Mouse (Mus musculus): Measurements from ENCODE around the gene Ripk3.

Ripk3 gene

GRCm38 (mm10) chr14:55793946-55794345, 5.3 kb upstream of the Ripk3 start:
- DNase-seq: no peak

GRCm38 (mm10) chr14:55793461-55793860, 4.8 kb upstream of the Ripk3 start:
- no peak for DNase-seq

GRCm38 (mm10) chr14:55787731-55788130, 934 bp downstream of the Ripk3 start:
- DNase-seq: no peak

GRCm38 (mm10) chr14:55785195-55785594, 3.5 kb downstream of the Ripk3 start:
- no peak for DNase-seq

GRCm38 (mm10) chr14:55783958-55784235, 4.8 kb downstream of the Ripk3 start, which contains the start of gene Adcy4:
Gene Adcy4, minus strand, starts transcription at chr14:55784095.
- no peak for DNase-seq

- no peak for DNase-seq
These were observed 5.3 kb downstream of the Ripk3 start for GRCm38 (mm10) chr14:55783171-55783957.

GRCm38 (mm10) chr14:55782361-55782960, 6.2 kb downstream of the Ripk3 start:
- DNase-seq: no peak

- DNase-seq: no peak
These were observed 7.4 kb downstream of the Ripk3 start for GRCm38 (mm10) chr14:55781310-55781709.

GRCm38 (mm10) chr14:55780736-55781135, 7.9 kb downstream of the Ripk3 start:
- DNase-seq: no peak

GRCm38 (mm10) chr14:55779656-55780055, 9.0 kb downstream of the Ripk3 start:
- no peak for DNase-seq

- no peak for DNase-seq
These were observed 10.0 kb downstream of the Ripk3 start for GRCm38 (mm10) chr14:55778686-55779085.

GRCm38 (mm10) chr14:55777806-55778205, 10.9 kb downstream of the Ripk3 start:
- no peak for DNase-seq

GRCm38 (mm10) chr14:55777176-55777575, 11.5 kb downstream of the Ripk3 start:
- no peak for DNase-seq

GRCm38 (mm10) chr14:55776711-55777110, 12.0 kb downstream of the Ripk3 start:
- DNase-seq: no peak

- no peak for DNase-seq
These were observed 19.5 kb downstream of the Ripk3 start for GRCm38 (mm10) chr14:55769087-55769703.

GRCm38 (mm10) chr14:55768555-55768954, 20.1 kb downstream of the Ripk3 start:
- no peak for DNase-seq

- peak; percentile 50 for DNase-seq
These were observed 20.9 kb downstream of the Ripk3 start for GRCm38 (mm10) chr14:55767519-55768414.

GRCm38 (mm10) chr14:55765696-55766095, 23.0 kb downstream of the Ripk3 start, which contains the start of gene Ltb4r1:
Gene Ltb4r1, plus strand, starts transcription at chr14:55765962.
- DNase-seq: no peak

- DNase-seq: no peak
These were observed 25.5 kb downstream of the Ripk3 start for GRCm38 (mm10) chr14:55763166-55763565.

GRCm38 (mm10) chr14:55762001-55762821, 26.5 kb downstream of the Ripk3 start:
- peak; percentile 67 for DNase-seq

- DNase-seq: no peak
These were observed 27.5 kb downstream of the Ripk3 start, which contains the start of gene Ltb4r2 for GRCm38 (mm10) chr14:55761163-55761562. Gene Ltb4r2, plus strand, starts transcription at chr14:55761428.

GRCm38 (mm10) chr14:55760156-55760555, 28.5 kb downstream of the Ripk3 start:
- DNase-seq: peak; percentile 88

Data from right cerebral cortex, postnatal 4 days (tissue).